Mouse (Mus musculus) R1 (cell line): Measurements from ENCODE around the gene Cep170b.

ENCODE experiments used
- DNase-seq: peaks from one replicate; pipeline ENCODE4 v3.0.0-alpha.2; 2018; ENCODE audit warnings: low read depth, low spot score

The Cep170b gene

GRCm38 (mm10) chr12:112763176-112763575 lies 42.9 kb downstream of the Cep170b start:
- DNase-seq: no peak

GRCm38 (mm10) chr12:112764141-112764540 lies 43.9 kb downstream of the Cep170b start:
- no peak for DNase-seq

GRCm38 (mm10) chr12:112764991-112765390 lies 44.7 kb downstream of the Cep170b start:
- no peak for DNase-seq

GRCm38 (mm10) chr12:112766586-112766985 lies 46.3 kb downstream of the Cep170b start:
- DNase-seq: no peak

GRCm38 (mm10) chr12:112767036-112767890 lies 47.0 kb downstream of the Cep170b start:
- no peak for DNase-seq

- DNase-seq: no peak
These were observed 47.9 kb downstream of the Cep170b start for GRCm38 (mm10) chr12:112768166-112768565.

- peak; percentile 83 for DNase-seq
These were observed 48.8 kb downstream of the Cep170b start for GRCm38 (mm10) chr12:112769031-112769430.

GRCm38 (mm10) chr12:112769751-112770150 lies 49.5 kb downstream of the Cep170b start:
- no peak for DNase-seq

- DNase-seq: no peak
These were observed 50.1 kb downstream of the Cep170b start for GRCm38 (mm10) chr12:112770396-112770795.

- no peak for DNase-seq
These were observed 52.1 kb downstream of the Cep170b start for GRCm38 (mm10) chr12:112772306-112772705.

- no peak for DNase-seq
These were observed 53.1 kb downstream of the Cep170b start for GRCm38 (mm10) chr12:112773366-112773765.

- DNase-seq: no peak
These were observed 53.8 kb downstream of the Cep170b start for GRCm38 (mm10) chr12:112774026-112774425.

GRCm38 (mm10) chr12:112774481-112774880 lies 54.2 kb downstream of the Cep170b start:
- DNase-seq: no peak

GRCm38 (mm10) chr12:112791026-112791425 lies 70.8 kb downstream of the Cep170b start:
- DNase-seq: no peak

GRCm38 (mm10) chr12:112793601-112794355 lies 73.5 kb downstream of the Cep170b start:
- peak; percentile 54 for DNase-seq

- no peak for DNase-seq
These were observed 74.1 kb downstream of the Cep170b start for GRCm38 (mm10) chr12:112794356-112794816.

- no peak for DNase-seq
These were observed 74.7 kb downstream of the Cep170b start for GRCm38 (mm10) chr12:112794998-112795397.

GRCm38 (mm10) chr12:112795466-112796104 lies 75.3 kb downstream of the Cep170b start:
- peak; percentile 71 for DNase-seq
